Mouse (Mus musculus): ENCODE measurements around the gene Kcnc3.

Gene Kcnc3

DNA sequence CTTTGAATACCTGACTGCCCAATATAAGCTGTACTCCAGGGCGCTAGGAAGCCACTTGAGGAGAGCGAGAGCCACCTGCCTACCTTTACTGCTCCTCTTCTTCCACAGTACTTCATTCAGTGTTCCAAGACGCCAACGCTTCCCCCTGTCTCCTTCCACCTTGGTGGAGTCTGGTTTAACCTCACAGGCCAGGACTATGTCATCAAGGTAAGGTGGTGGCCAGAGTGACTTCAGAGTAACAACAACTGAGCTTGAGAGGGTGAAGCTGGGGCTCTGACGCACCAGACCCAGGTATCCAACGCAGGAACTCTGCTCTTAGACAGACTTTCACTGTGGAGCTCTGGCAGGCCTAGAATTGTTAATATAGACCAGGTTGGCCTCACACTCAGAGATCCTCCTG is 4.9 kb upstream of the Kcnc3 start:
- POLR2A ChIA-PET = interaction anchor here in 3 of 4 experiments (0.7 to 10.3 kb wide), 8 partner anchors 9 to 401 kb away, joined by 3 to 212 read pairs (median 3); partner anchors contain the start of genes Pold1 (in 1 of the 3) and Prmt1 (in 1 of the 3)
- CTCF ChIA-PET = interaction anchor here in 3 of 4 experiments (0.6 to 1.6 kb wide), 5 partner anchors 11 to 63 kb away, joined by 3 to 5 read pairs (median 3); no protein-coding TSS in a partner anchor

DNA sequence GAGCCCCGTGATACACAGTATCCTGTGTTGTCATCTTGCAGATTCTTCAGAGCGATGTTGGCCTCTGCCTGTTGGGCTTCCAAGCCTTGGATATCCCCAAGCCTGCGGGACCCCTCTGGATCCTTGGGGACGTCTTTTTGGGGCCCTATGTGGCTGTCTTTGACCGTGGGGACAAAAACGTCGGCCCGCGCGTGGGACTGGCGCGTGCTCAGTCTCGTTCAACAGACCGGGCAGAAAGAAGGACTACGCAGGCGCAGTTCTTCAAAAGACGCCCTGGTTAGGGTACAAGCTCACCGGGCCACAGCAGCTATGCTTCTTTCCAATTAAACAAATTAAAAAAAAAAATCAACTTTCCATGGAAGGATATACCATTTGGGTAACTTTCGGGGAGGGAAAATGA is 3.9 kb upstream of the Kcnc3 start:
- ChIA-PET POLR2A (interaction anchor here in 3 of 4 experiments (0.9 to 10.3 kb wide), 12 partner anchors 10 to 400 kb away, joined by 3 to 212 read pairs (median 4); partner anchors contain the start of genes Il4i1 (in 1 of the 3), Nup62 (in 1 of the 3) and Prmt1 (in 1 of the 3)), CTCF (interaction anchor here (0.6 to 1.6 kb wide), 9 partner anchors 10 to 324 kb away, joined by 3 to 6 read pairs (median 3); no protein-coding TSS in a partner anchor)

DNA sequence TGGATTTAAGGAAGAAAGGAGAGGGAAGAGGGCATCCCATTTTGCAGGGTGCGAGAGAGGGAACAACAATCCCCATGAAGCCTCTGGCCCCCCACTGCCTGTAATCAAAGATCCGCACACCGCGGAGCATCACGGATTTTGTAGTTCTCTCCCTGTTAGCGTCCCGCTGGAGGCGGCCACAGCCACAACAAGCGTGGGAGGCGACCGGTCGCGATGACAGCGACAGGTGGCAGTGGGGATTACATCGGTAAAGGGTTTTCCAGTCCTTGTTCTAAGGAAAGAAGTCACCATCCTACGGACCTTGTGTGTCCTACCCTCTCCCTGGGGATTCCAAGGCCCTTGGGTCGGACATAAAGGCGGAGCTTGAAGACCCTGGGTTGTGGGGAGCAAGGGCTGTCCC is 3.5 kb upstream of the Kcnc3 start:
- CTCF ChIA-PET = interaction anchor here (0.6 to 1.6 kb wide), 11 partner anchors 10 to 324 kb away, joined by 3 to 6 read pairs (median 3); no protein-coding TSS in a partner anchor
- POLR2A ChIA-PET = interaction anchor here in 3 of 4 experiments (0.6 to 10.3 kb wide), 11 partner anchors 11 to 1616 kb away, joined by 3 to 212 read pairs (median 3); partner anchors contain the start of genes Il4i1 (in 1 of the 3), Napsa (in 1 of the 3) and Nup62 (in 1 of the 3)

DNA sequence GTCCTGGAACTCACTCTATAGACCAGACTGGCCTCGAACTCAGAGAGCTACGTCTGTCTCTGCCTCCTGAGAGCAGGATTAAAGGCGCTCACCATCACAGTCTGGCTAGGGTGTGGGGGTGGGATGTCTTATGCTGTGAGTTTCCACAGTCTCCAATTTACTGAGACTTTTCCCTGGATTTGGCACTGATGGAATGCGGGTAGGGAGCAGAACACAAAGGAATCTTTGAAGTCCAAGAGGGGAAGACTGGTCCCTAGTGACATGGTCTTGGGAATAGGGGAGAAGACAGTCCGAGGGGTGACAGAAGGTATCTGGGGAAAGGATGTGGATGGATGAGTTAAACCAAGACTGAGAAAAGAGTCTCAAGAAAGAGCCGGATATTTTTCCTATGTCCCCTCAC is 2.8 kb upstream of the Kcnc3 start:
- CTCF ChIA-PET = interaction anchor here in 2 of 4 experiments (1.0 to 1.5 kb wide), 4 partner anchors 11 to 101 kb away, joined by 3 to 6 read pairs (median 3); no protein-coding TSS in a partner anchor
- POLR2A ChIA-PET = interaction anchor here (0.6 to 10.3 kb wide), 9 partner anchors 10 to 1616 kb away, joined by 3 to 212 read pairs (median 3); partner anchors contain the start of gene Napsa (in 1 of the 4)

DNA sequence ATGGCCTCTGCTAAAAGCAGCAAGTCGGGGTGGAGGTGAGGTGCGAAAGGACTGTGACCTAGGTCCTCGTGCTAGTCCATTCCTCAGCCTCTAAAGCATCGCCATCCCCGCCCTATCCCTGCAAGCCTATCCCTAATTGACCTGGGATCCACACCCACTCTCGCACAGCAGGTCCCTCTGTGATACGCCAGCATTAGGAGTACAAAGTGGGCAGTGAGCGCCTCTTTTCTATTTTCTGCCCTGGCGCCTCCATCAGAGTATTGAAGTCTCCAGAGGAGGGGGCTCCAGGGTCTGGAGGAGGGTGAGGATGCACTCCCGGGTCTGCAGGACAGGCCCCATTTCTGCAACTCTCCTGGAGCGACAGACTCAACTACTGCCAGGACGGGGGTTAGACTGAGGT is 2.1 kb upstream of the Kcnc3 start:
- POLR2A ChIA-PET = interaction anchor here in 3 of 4 experiments (0.9 to 10.3 kb wide), 4 partner anchors 15 to 28 kb away, joined by 3 to 212 read pairs (median 66); no protein-coding TSS in a partner anchor
- CTCF ChIA-PET = interaction anchor here in 2 of 4 experiments (0.6 to 0.8 kb wide), 2 partner anchors 27 to 363 kb away, joined by 3 to 5 read pairs; no protein-coding TSS in a partner anchor

DNA sequence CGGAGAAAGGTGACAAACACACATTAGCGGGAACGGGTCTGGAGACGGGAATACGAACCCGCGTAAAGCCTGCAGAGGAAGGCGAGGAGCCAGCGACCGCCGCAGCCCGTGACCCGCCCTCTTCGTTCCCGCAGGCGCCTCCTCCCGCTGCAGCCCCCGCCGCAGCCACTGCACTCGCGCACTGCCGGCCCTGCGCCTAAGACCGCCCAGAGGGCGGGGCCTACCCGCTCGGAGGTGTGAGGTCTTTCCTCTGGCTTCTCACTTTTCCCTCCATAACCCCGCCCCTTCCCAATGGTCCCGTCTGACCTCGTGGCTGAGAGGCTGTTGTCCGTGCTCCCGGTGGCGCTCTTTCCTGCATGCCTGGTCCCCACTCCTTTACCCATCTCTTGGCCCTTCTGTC is 1.3 kb upstream of the Kcnc3 start:
- POLR2A ChIA-PET = interaction anchor here (0.5 to 10.3 kb wide), 9 partner anchors 10 to 214 kb away, joined by 3 to 212 read pairs (median 8); no protein-coding TSS in a partner anchor
- CTCF ChIA-PET = interaction anchor here in 2 of 4 experiments (0.6 to 1.7 kb wide), 3 partner anchors 8 to 35 kb away, joined by 3 to 7 read pairs (median 3); no protein-coding TSS in a partner anchor

DNA sequence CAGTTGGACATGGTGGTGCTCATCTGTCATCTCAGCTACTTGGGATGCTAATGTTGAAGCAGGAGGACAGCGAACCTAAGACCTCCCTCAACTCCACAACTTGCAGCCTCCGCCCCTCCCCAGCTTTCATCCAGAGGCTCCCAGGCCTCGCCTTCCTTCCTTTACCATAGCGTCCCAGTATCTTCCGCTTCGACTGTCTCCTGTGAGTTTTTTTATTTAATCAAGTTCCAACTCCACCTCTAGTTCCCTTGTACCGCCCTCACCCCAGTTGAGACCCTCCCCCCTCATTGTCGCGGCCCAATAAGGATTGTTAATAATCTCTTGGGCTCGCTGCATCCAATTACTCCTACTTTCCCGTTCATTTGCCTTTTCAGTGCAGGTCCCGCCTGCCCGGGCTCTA is 518 bp upstream of the Kcnc3 start:
- ChIA-PET CTCF (interaction anchor here in 2 of 4 experiments (0.6 to 2.4 kb wide), 25 partner anchors 9 to 285 kb away, joined by 3 to 25 read pairs (median 4); partner anchors contain the start of gene Pold1 (in 1 of the 2)), POLR2A (interaction anchor here in 3 of 4 experiments (0.6 to 10.3 kb wide), 96 partner anchors 9 to 982 kb away, joined by 3 to 212 read pairs (median 4); partner anchors contain the start of genes Emc10 (in 2 of the 3), Fam71e1 (in 2 of the 3), Il4i1 (in 2 of the 3) and Nr1h2 (in 2 of the 3))

DNA sequence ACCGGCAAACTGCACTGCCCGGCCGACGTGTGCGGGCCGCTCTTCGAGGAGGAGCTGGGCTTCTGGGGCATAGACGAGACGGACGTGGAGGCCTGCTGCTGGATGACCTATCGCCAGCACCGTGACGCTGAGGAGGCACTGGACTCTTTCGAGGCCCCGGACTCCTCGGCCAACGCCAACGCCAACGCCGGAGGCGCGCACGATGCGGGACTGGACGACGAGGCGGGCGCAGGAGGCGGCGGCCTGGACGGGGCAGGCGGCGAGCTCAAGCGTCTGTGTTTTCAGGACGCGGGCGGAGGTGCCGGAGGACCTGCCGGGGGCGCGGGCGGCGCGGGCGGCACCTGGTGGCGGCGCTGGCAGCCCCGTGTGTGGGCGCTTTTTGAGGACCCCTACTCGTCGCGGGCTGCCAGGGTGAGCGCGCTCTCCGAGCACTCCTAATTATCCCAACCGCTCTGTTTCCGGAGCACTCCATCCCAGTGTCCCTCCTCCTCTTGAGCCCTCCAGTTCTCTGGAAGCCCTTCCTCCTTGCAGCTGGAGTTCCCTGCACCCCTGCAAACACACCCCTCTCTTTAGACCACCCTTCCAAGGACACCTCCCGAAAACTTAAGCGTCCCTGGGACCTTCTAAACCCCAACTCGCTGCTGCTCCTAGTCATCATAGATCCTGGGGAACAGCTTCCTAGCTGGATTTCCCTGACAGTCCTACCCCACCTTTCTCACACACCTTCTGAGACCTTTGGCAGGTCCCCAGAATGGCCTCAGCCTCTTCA is 1.1 kb downstream of the Kcnc3 start:
- CTCF ChIA-PET = interaction anchor here in 1 of 4 experiments (0.6 to 2.4 kb wide), 7 partner anchors 15 to 379 kb away, joined by 3 to 9 read pairs (median 4); no protein-coding TSS in a partner anchor

DNA sequence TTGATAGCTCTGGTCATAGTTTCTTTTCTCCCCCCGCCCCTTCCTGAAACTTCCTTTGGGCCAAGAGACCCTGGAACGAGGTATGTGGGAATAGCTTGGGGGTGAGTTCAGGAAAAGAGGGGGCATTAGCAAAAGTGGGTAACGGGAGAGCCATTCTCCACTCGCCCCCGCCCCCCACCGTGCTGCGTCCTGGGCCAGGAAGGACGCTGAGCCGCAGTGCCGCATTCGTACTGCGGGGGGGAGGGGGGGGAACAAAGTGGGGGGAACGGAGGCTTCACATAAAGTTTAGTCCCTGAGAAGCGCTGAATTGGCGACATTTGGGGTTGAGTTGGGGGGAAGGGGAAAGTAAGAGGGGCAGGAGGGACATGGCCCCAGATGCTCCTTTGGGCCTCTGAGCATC is 2.6 kb downstream of the Kcnc3 start:
- CTCF ChIA-PET = interaction anchor here in 3 of 4 experiments (0.6 to 1.6 kb wide), 8 partner anchors 10 to 219 kb away, joined by 3 to 10 read pairs (median 4); no protein-coding TSS in a partner anchor

More for the DNA sequence above, 1.1 kb downstream of the Kcnc3 start:
- POLR2A ChIA-PET = interaction anchor here in 3 of 4 experiments (0.7 to 10.3 kb wide), 23 partner anchors 9 to 457 kb away, joined by 3 to 212 read pairs (median 5); partner anchors contain the start of genes Pold1 (in 2 of the 3), 1700028J19Rik (in 1 of the 3), 2410002F23Rik (in 1 of the 3) and Emc10 (in 1 of the 3)

DNA sequence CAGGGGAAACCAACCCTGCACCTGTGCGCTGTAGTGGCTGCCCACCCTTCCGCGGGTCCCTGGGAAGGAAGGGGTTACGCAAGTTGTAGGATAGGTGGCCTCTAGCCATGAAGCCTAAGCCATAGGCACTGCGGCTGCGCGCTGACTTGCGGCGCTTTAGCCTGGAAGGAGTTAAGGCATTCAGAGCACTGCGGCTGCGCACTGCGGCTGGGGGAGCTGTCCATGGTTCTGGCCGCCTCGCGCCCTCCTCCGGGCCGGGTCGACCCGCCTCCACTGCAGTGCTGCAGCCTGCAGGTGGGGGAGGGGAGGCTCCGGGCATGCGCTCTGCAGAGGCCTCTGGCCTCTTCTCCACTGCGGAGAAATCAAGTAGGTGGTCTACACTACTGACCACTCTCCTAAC is 3.3 kb downstream of the Kcnc3 start:
- ChIA-PET CTCF (interaction anchor here in 2 of 4 experiments (1.1 to 1.6 kb wide), 5 partner anchors 12 to 54 kb away, joined by 3 to 4 read pairs (median 4); no protein-coding TSS in a partner anchor), POLR2A (interaction anchor here (0.6 to 10.3 kb wide), 8 partner anchors 9 to 30 kb away, joined by 3 to 212 read pairs (median 6); no protein-coding TSS in a partner anchor)

More for the DNA sequence above, 2.6 kb downstream of the Kcnc3 start:
- POLR2A ChIA-PET = interaction anchor here (0.6 to 10.3 kb wide), 14 partner anchors 10 to 456 kb away, joined by 3 to 212 read pairs (median 4); partner anchors contain the start of gene Pold1 (in 1 of the 4)

DNA sequence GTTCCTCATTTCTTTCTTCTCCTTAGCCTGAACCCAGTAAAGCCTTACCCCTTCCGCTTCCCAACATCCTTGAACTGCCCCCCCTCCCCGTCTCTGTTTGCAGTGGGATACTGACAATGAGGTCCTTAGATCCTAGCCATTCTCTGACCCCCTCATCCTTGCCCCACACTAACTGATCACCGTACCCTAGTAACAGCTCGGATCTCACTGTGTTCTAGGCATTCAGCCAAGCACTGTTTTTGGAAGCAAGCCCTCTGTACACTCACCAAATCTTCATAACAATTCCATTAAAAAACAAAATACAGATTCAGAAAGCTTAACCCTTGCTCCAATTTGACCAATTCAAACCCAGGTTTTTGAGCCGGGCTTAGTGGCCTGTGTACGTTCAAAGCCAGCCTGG is 3.8 kb downstream of the Kcnc3 start:
- ChIA-PET CTCF (interaction anchor here in 3 of 4 experiments (0.6 to 1.6 kb wide), 5 partner anchors 29 to 122 kb away, joined by 3 to 6 read pairs (median 4); no protein-coding TSS in a partner anchor), POLR2A (interaction anchor here (0.6 to 10.3 kb wide), 8 partner anchors 8 to 30 kb away, joined by 3 to 212 read pairs (median 6); no protein-coding TSS in a partner anchor)

DNA sequence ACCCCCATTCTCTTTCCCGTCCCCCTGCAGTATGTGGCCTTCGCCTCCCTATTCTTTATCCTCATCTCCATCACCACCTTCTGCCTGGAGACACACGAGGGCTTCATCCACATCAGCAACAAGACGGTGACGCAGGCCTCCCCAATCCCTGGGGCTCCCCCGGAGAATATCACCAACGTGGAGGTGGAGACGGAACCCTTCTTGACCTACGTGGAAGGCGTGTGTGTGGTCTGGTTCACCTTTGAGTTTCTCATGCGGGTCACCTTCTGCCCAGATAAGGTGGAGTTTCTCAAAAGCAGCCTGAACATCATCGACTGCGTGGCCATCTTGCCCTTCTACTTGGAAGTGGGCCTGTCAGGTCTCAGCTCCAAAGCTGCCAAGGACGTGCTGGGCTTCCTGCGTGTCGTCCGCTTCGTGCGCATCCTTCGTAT is 4.7 kb downstream of the Kcnc3 start:
- POLR2A ChIA-PET = interaction anchor here in 3 of 4 experiments (0.6 to 10.3 kb wide), 3 partner anchors 8 to 149 kb away, joined by 3 to 212 read pairs (median 3); no protein-coding TSS in a partner anchor

DNA sequence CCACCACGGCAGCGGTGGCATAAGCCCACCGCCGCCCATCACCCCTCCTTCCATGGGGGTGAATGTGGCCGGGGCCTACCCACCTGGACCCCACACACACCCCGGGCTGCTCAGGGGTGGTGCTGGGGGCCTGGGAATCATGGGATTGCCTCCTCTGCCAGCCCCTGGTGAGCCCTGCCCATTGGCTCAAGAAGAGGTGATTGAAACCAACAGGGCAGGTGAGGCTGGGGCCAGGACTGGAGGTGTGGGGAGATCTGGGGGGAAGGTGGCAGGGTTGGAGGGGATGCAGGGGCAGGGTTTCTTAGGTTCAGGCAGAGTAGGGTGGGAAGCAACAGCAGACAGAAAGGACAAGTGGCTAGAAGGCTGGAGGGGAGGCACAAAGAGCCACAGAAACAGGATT is 5.6 kb downstream of the Kcnc3 start:
- ChIA-PET POLR2A (interaction anchor here in 2 of 4 experiments (0.8 to 1.5 kb wide), 3 partner anchors 9 to 52 kb away, joined by 3 to 4 read pairs (median 3); no protein-coding TSS in a partner anchor), CTCF (no interaction called here)

More for the DNA sequence above, 4.7 kb downstream of the Kcnc3 start:
- CTCF ChIA-PET = no interaction called here

DNA sequence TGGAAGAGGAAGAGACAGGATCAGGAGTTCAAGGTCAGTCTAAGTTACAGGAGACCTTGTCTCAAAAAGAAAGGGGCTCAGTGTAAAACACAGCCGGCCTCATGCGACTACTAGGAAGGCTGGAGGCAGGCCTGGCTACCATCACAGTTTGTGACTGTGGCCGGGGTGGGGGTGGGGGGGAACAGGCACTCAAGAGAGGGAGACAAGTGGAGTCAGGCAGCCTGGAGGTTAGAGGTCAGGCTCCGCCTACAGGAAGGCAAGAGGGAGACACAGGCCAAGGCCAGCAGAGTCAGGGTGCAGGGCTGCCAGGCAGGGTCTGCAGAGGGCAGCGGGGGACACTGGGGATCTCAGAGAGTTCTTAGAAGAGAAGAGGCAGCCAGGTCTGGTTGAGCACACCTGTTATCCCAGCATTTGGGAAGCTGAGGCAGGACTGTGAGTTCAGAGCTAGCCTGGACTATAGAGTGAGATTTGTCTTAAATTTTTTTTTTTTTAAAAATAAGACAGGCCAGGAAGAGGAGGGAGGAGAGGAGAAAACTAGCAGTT is 6.6 kb downstream of the Kcnc3 start:
- ChIA-PET CTCF (interaction anchor here in 1 of 4 experiments (0.6 kb wide), 1 partner anchor 16 kb away, joined by 5 read pairs; no protein-coding TSS in a partner anchor), POLR2A (interaction anchor here in 3 of 4 experiments (0.5 to 2.0 kb wide), 6 partner anchors 9 to 350 kb away, joined by 4 to 7 read pairs (median 4); no protein-coding TSS in a partner anchor)

DNA sequence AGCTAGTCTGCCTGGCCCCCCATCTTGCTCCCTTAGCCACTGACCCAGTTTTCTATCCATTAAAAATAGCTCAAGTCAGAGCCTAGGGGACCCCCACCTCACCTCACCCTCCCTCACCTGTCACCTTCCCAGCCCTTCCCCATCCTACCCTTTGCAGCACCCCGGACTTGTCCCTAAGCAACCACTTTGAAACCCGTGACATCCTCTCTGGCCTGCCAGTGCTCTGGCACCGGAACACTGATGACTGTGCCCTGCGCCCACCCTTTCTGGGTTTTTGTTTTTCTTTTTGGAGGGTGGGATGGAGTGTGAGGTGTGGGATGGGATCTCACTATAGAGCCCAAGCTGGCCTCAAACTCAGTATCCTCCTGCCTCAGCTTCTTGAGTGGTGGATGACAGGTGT is 7.2 kb downstream of the Kcnc3 start:
- CTCF ChIA-PET = interaction anchor here in 3 of 4 experiments (0.5 to 0.6 kb wide), 3 partner anchors 15 to 335 kb away, joined by 3 to 5 read pairs (median 3); no protein-coding TSS in a partner anchor
- POLR2A ChIA-PET = interaction anchor here in 3 of 4 experiments (0.5 to 10.2 kb wide), 5 partner anchors 7 to 253 kb away, joined by 4 to 212 read pairs (median 5); partner anchors contain the start of gene Kcnc3 (in 1 of the 3)

DNA sequence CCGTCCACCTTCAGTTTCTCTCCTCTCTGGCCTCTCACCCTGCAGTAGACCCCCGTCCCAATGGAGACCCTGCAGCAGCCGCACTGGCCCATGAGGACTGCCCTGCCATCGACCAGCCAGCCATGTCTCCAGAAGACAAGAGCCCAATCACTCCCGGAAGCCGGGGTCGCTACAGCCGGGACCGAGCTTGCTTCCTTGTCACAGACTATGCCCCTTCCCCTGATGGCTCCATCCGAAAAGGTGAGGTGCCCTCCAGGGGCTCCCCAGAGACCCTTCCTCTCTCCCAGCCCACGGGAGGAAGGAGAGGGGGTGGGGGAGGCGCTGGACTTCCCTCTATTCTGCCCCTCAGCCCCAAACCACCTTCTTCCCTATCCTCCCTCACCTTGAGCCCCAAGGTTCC is 7.9 kb downstream of the Kcnc3 start:
- ChIA-PET POLR2A (interaction anchor here in 2 of 4 experiments (2.0 to 10.2 kb wide), 2 partner anchors 8 to 12 kb away, joined by 5 to 212 read pairs; partner anchors contain the start of gene Kcnc3 (in 1 of the 2)), CTCF (interaction anchor here in 1 of 4 experiments (0.7 kb wide), 1 partner anchor 79 kb away, joined by 4 read pairs; no protein-coding TSS in a partner anchor)
